Mouse (Mus musculus) fat pad, adult 2 months (tissue): ENCODE measurements around the gene Ston2.

Experiments
- DNase-seq: peaks from one replicate; pipeline ENCODE4 v3.0.0-alpha.2; 2011; ENCODE audit warnings: low read depth, low spot score; ENCODE audit errors: extremely low read depth

The Ston2 gene

DNA sequence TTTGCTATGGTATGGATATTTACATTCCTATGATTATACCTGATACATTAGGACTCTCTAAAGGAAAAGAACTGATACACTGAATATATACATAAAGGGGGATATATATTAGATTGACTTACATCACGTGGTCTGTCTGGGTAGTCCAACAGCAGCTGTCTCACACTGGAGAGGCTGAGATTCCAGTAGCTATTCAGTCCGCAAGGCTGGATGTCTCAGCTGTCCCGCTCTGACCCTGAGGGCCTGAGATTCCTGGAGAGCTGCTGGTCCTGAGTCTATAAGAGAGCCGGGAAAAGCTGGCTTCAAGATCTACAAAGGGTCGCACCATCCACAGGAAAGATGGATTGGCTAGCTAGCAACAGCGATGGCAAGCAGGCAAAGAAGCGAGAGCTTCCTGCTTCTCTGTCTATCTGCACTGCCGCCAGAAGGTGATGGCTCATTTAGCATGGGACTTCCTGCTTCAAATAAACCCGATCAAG is at the start of gene Ston2:
Ston2 (minus strand) TSS at position 429 of the 479 bp plus-strand sequence.
- DNase-seq = no peak

GRCm38 (mm10) chr12:91837401-91838065 is 49.3 kb upstream of the Ston2 start:
- no peak for DNase-seq

DNA sequence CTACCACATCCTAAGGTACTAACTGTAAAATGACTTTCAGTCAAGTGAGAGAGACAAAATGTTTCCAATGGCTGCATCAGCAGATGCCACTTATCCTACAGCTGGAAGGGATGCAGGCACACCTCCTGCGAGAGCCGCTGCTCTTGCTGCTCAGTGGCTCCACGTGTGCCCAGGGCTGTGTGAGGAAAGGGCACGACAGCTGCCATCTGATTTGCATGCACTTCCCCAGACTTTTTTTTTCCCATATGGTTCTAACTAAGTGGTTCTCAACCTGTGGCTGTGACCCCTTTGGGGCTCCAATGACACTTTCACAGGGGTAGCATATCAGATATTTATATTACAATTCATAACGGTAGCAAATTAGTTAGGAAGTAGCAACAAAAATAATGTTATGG is 45.7 kb upstream of the Ston2 start:
- no peak for DNase-seq

GRCm38 (mm10) chr12:91833237-91833938 is 45.2 kb upstream of the Ston2 start:
- DNase-seq = no peak

GRCm38 (mm10) chr12:91831410-91831809 is 43.2 kb upstream of the Ston2 start:
- DNase-seq = no peak

DNA sequence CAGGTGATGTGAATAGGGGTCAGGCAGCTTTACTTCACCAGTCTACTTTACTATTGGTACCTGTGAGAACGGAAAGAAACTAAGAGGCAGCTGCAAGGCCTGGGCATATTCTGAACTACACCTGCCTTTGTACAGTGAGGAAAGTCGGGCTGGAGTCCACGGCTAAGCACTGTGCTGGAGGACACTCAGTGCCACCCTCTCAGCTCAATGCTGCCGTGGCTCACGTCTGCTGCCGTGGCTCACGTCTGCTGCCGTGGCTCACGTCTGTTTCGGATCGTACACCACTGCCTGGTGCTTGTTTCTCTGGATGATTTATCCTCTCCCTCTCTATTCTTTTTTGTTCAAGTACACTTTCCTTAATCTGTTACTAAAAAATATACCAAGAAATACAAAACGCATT is 32.3 kb upstream of the Ston2 start:
- no peak for DNase-seq

- DNase-seq = no peak
Observed at GRCm38 (mm10) chr12:91818726-91819125, 30.5 kb upstream of the Ston2 start.

DNA sequence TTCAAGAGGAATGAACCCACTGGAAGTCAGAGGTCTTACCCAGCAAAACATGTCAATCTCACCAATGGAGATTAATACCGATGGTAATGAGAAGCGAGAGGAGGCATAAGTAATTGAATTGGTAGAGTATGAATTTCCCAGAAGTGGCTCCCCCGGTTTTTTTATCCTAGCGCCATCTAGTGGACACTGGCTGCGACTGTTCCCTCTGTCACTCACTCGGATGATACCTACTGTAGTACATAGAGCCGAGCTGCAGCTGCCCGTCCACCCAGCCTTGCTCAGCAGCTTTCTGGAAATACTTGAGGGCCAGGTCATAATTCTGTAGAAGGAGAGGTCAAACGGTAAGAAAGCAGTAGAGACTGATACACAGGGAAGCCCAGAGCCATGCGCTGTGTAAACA is 27.8 kb upstream of the Ston2 start:
- no peak for DNase-seq

DNA sequence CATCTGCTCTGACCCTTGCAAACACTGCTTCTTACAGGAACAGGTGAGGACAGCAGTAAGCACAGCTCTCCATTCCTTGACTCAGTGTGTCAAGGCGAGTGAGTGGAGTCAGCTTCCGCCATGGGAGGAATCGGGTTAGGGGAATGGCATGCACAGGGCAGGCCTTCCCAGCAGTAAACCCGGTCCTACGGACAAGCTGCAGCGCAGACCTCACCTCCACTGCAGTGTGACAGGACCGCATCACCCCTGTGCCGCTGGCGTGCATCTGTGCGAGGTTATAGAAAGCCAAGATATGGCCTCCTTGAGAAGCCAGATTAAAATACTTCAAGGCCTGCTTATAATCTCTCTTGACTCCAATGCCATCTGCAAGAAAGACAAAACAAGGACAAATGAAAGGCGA is 27.4 kb upstream of the Ston2 start:
- DNase-seq = no peak

DNA sequence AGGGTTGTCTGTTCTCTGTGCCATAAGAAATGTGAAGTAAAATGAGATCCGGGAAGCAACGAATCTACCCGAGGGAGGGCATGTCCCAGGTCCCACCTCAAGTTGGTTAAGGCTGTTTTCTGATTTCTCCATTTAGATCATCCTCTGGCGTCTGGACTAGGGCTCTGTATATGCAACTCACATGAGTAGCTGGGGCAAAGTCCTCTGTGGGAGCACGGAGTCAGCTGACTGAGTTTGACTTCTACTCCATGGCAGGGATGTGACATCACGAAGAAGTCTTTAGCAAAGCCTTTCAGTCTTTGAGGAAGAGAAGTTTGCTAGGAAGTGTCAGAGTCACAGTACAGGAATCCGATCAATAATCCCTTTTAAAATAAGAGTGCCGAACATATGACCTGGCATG is 20.7 kb upstream of the Ston2 start:
- no peak for DNase-seq

GRCm38 (mm10) chr12:91807761-91808160 is 19.6 kb upstream of the Ston2 start:
- no peak for DNase-seq

GRCm38 (mm10) chr12:91807095-91807494 is 18.9 kb upstream of the Ston2 start:
- no peak for DNase-seq

DNA sequence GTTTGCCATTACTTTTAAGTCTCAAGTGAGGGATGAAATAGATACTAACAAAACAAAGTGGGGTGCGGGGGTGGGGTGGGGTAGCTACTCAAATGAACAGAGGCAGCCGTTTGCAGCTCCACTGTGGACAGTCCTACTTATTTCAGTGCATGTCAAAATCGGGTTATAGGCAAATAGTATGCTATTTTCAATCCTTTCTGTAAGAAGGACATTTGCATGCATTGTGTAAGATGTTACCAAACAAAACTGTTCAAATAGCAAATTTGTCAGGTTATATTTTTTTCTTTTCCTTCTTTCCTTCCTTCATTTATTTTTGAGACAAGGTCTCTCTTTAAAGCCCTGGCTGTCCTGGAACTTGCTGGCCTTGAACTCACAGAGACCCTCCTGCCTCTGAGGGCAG is 16.1 kb upstream of the Ston2 start:
- DNase-seq = no peak

- DNase-seq = no peak
Observed at GRCm38 (mm10) chr12:91803207-91803932, 15.2 kb upstream of the Ston2 start.

- DNase-seq = no peak
Observed at GRCm38 (mm10) chr12:91802586-91803206, 14.5 kb upstream of the Ston2 start.

- no peak for DNase-seq
Observed at GRCm38 (mm10) chr12:91800861-91801385, 12.7 kb upstream of the Ston2 start.

DNA sequence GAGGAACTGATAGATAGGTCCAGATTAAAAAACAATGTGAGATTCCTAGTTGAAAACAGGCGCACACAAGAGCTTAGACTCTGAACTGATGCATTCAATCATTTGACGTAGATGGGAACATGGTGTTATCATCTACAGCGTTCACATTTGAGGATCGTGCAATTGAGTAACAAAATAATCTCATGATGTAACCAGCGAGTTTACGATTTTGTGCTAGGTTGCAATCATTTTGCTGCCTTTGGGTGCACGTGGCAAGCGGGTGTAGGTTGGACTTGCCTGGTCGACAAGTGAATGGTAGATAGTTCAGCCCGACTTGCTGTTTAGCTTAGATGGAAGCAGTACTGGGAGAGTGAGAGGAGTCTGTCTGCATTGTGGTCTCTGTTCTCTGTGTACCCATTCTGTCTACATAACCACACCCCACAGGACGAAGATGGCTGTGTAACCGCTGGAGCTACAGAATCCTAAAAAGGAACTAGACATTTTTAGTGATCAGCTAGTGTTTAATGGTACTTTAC is 11.7 kb upstream of the Ston2 start:
- no peak for DNase-seq

DNA sequence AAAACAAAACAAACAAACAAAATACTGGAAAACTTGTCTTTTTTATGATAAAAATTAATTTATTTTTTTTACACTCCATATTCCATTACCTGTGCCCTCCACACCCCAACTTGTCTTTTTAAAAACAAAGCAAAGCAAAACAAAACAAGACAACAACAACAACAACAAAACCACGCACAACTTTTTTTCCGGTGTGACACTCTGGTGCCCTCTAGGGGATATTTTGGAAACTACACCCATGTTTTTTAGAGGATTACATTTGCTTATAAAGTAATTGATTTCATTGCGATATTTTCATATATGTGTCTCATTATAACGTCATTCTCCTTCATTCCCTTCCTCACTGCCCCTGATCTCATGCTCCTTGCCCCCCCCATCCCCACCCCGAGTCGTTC is 11.2 kb upstream of the Ston2 start:
- no peak for DNase-seq

DNA sequence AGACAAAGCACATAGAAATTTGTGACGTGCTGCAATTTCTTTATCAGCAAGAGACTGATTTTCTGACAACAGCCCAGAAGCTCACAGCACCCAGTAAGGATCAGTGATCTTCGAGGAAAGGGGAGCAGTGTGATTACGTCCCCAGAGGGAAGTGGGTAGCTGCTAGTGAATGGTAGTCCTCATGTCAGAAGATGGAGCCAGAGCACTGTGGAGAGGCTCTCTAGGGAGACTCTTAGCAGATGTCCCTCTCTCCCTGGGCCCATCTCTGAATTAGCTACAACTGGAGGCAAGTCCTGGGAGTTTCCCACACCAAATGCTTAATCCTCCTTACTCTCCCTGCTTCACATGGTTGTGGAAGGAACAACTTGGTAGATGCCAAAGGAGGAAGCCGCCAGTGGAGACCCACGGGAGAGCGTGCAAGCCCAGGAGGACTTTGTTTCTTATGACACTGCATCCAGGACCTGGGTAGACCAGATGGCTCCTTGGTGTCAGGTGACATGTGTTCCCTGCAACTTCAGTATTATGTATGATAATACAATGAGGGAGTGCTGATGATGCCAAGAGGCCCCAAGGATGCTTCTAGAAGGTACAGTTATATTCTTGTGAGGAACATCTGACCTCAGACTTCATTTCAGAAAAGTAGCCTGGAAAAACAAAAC is 10.7 kb upstream of the Ston2 start:
- DNase-seq = no peak

DNA sequence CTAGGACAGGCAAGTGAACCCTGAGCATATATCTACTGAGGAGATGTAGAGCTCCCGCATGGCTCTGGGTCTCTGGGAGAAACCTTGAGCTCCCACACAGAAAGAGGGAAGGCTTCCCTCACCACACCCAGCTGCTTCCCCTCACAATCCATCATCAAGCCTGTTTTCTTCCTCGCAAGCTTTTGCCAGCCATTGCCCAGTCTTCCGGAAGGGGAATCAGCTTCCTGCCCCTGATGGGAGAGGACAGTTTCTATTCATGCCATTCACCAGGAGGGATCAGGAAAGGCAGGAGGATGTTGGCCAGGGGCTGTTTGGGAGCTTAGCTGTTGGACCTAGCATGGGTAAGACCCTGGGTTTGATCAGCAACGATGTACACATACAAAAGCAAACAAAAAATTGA is 8.6 kb upstream of the Ston2 start:
- DNase-seq = no peak

GRCm38 (mm10) chr12:91793266-91793665 is 5.1 kb upstream of the Ston2 start:
- DNase-seq = no peak
